Mouse (Mus musculus): ENCODE results near the gene Cpm.

- no peak for TF ChIP-seq CTCF (IDR thresholded peaks at IDR 0.05; ENCODE audit: low read depth, low read length)
- TF ChIP-seq TAL1 (conservative IDR thresholded peaks at IDR 0.05; ENCODE audit: low read depth, low read length), result no peak
- TF ChIP-seq GATA1 (IDR thresholded peaks at IDR 0.05; ENCODE audit: borderline replicate concordance, low read length), result no peak
- no peak for TF ChIP-seq POLR2AphosphoS5 (IDR thresholded peaks at IDR 0.05; ENCODE audit: insufficient replicate concordance, low read depth, low read length)
Measured at GRCm38 (mm10) chr10:117690101-117690352, 60.7 kb downstream of the Cpm start.
